Mouse (Mus musculus): ENCODE measurements around the gene Ift81. TPM values are rescaled to one million over a fixed set of nuclear protein-coding genes. Genes with fewer than 3 reads are reported as not detected.
"Not testable (repeated sequence)": the region's sequence is repeated elsewhere in the genome, so short reads cannot be mapped to it uniquely, and the experiment has no call there.

The Ift81 gene
- polyA plus RNA-seq, 1 experiment: 3.4 TPM

DNA sequence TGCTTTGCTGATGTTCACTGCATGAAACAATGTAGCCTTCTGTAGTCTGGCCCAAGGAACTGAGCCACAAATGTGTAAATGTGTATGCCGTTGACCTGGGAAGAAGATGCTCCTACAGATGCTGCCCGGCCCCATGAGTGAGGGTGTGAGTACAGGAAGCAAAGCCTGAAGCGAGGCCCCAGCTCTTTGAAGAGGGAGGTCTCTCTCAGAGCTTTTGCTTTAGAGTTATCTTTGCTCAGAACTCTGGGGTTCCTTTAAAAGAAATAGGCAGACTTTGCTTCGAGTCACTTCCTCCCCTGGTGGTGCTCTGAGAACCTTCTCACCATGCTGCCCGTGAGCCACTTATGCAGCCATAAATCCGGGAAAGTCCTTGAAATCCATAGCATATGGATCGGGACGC, 35.8 kb upstream of the Ift81 start:
- no peak overlapping the region for H3K4me3 ChIP-seq (ENCODE audit: insufficient read depth, low read depth, low read length)
- no peaks in the 10 kb centered on the region for H3K36me3 ChIP-seq (ENCODE audit: control insufficient read depth, insufficient read depth, low read length)
- TF ChIP-seq CTCF (conservative IDR thresholded peaks at IDR 0.05; ENCODE audit: insufficient read depth, insufficient read length, low read depth, low read length): no peak
- no peak for TF ChIP-seq POLR2A (IDR thresholded peaks at IDR 0.05; ENCODE audit: low read depth, low read length)
- H3K27me3 ChIP-seq (replicated peaks; ENCODE audit: control insufficient read depth, insufficient read depth, low read length): no peaks in the 10 kb centered on the region
- no peak for DNase-seq
- 88% methylated on average over 8 of the region's 8 CpGs for WGBS
- no peaks in the 10 kb centered on the region for H3K4me1 ChIP-seq (ENCODE audit: control insufficient read depth, insufficient read depth, low read length)
- no peak overlapping the region for H3K27ac ChIP-seq (ENCODE audit: insufficient read depth, low read depth, low read length)

DNA sequence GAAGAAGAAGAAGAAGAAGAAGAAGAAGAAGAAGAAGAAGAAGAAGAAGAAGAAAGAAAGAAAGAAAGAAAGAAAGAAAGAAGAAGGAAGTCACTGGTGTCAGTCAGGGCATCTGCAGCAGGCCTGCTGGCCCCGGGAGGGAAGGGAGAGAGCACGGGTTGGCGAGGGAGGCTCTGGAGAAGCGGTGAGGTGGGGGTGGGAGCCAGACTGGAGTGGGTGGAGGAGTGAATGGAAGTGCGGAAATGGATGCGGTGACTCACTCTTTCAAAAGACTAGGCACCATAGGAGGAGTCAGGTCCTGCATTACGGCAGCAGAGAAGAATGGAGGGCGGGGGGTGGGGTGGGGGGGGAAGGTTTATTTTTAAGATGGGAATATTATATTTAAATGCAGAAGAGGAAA, 34.9 kb upstream of the Ift81 start:
- H3K36me3 ChIP-seq (ENCODE audit: control insufficient read depth, insufficient read depth, low read length): no peaks in the 10 kb centered on the region
- DNase-seq: no peak
- no peak overlapping the region for H3K27ac ChIP-seq (ENCODE audit: insufficient read depth, low read depth, low read length)
- H3K4me1 ChIP-seq (ENCODE audit: control insufficient read depth, insufficient read depth, low read length): no peaks in the 10 kb centered on the region
- TF ChIP-seq POLR2A (IDR thresholded peaks at IDR 0.05; ENCODE audit: low read depth, low read length) (no peak), CTCF (conservative IDR thresholded peaks at IDR 0.05; ENCODE audit: insufficient read depth, insufficient read length, low read depth, low read length) (no peak)
- no peaks in the 10 kb centered on the region for H3K27me3 ChIP-seq (replicated peaks; ENCODE audit: control insufficient read depth, insufficient read depth, low read length)
- 75% methylated on average over 8 of the region's 8 CpGs for WGBS
- no peak overlapping the region for H3K4me3 ChIP-seq (ENCODE audit: insufficient read depth, low read depth, low read length)

DNA sequence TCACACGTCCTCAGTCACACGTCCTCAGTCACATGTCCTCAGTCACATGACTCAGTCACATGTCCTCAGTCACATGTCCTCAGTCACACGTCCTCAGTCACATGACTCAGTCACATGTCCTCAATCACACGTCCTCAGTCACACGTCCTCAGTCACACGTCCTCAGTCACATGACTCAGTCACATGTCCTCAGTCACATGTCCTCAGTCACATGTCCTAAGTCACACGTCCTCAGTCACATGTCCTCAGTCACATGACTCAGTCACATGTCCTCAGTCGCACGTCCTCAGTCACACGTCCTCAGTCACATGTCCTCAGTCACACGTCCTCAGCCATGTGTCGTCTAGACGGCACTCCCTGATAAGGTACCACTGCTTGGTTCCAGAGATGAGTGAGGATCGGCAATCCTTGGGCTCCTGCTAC, 33.6 kb upstream of the Ift81 start:
- H3K4me1 ChIP-seq (ENCODE audit: control insufficient read depth, insufficient read depth, low read length); H3K4me3 ChIP-seq (ENCODE audit: insufficient read depth, low read depth, low read length); DNase-seq; H3K27ac ChIP-seq (ENCODE audit: insufficient read depth, low read depth, low read length); H3K27me3 ChIP-seq (replicated peaks; ENCODE audit: control insufficient read depth, insufficient read depth, low read length); H3K36me3 ChIP-seq (ENCODE audit: control insufficient read depth, insufficient read depth, low read length): not testable (repeated sequence)
- 96% methylated on average over 14 of the region's 14 CpGs for WGBS

DNA sequence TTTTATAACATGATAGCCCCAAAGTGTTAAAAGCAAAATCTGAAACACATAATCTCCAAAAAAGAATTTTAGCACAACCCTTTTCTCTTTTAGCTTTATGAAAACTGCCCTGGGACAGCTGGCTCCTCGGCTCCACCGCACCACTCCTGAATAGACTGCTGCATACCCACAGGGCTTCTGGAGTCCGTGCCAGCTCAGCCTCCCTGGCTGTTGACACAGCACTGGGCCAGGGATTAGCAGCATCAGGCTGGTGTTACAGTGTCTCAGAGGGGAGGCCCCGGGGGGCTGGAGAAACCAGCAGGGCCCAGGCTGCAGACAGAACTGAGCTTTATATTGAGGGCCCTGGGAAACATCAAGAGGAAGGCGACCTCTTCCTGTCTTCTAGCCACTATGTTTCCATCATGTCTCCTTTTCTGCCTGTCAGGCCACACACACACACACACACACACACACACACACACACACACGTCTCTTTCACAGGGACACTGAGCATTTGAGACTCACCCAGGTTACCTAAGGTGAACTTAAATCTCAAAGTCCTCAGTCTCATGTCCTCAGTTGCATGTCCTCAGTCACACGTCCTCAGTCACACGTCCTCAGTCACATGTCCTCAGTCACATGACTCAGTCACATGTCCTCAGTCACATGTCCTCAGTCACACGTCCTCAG, 33.1 kb upstream of the Ift81 start:
- H3K27ac ChIP-seq (ENCODE audit: insufficient read depth, low read depth, low read length): no peak overlapping the region
- H3K27me3 ChIP-seq (replicated peaks; ENCODE audit: control insufficient read depth, insufficient read depth, low read length): no peaks in the 10 kb centered on the region
- no peak for TF ChIP-seq POLR2A (IDR thresholded peaks at IDR 0.05; ENCODE audit: low read depth, low read length)
- TF ChIP-seq CTCF (conservative IDR thresholded peaks at IDR 0.05; ENCODE audit: insufficient read depth, insufficient read length, low read depth, low read length): no peak
- WGBS: 77% methylated on average over 9 of the region's 9 CpGs
- no peaks in the 10 kb centered on the region for H3K36me3 ChIP-seq (ENCODE audit: control insufficient read depth, insufficient read depth, low read length)
- DNase-seq: no peak
- H3K4me3 ChIP-seq (ENCODE audit: insufficient read depth, low read depth, low read length): no peak overlapping the region
- H3K4me1 ChIP-seq (ENCODE audit: control insufficient read depth, insufficient read depth, low read length): no peaks in the 10 kb centered on the region

DNA sequence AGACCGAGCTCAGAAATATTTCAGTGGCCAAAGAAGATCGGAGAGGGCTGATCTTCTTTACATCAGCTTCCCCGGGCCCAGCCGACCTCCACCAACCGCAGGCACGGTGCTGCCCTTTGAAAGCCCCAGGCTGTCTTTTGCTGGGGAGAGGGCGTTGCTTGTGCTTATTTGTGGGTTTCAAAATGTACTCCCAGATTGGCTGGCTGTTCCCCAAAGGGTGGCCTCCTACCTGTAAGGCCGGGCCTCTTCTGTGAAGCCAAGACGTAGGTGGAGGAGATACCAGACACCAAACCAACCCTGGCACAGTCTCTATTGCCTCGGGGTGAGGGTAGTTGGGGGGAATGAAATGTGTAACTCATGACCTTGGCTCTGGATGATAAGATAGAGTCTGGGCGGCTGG, 31.7 kb upstream of the Ift81 start:
- H3K36me3 ChIP-seq (ENCODE audit: control insufficient read depth, insufficient read depth, low read length): no peaks in the 10 kb centered on the region
- 91% methylated on average over 11 of the region's 11 CpGs for whole genome bisulfite sequencing
- H3K4me3 ChIP-seq (ENCODE audit: insufficient read depth, low read depth, low read length): no peak overlapping the region
- TF ChIP-seq POLR2A (IDR thresholded peaks at IDR 0.05; ENCODE audit: low read depth, low read length) (no peak), CTCF (conservative IDR thresholded peaks at IDR 0.05; ENCODE audit: insufficient read depth, insufficient read length, low read depth, low read length) (no peak)
- no peak for DNase-seq
- H3K27me3 ChIP-seq (replicated peaks; ENCODE audit: control insufficient read depth, insufficient read depth, low read length): no peaks in the 10 kb centered on the region
- no peak overlapping the region for H3K27ac ChIP-seq (ENCODE audit: insufficient read depth, low read depth, low read length)
- H3K4me1 ChIP-seq (ENCODE audit: control insufficient read depth, insufficient read depth, low read length): no peaks in the 10 kb centered on the region

DNA sequence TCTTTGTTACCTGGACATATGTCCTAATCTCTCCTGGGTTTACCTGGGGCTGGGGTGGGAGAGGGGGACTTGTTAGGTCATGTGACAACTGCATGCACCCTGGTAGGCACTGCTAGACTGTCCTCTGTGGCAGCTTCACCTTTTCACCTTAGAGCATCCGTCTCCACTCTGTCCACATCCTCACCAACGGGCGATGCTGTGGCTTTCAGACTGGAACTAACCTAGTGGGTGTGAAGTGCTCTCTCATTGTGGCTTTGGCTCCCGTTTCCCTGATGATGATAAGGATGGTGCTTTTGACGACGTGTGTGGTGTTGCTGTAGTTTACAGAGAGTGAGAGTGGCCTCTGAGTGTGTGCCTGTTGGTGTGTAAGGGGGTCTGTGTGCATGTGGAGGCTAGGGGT, 31.0 kb upstream of the Ift81 start:
- H3K27me3 ChIP-seq (replicated peaks; ENCODE audit: control insufficient read depth, insufficient read depth, low read length): no peaks in the 10 kb centered on the region
- H3K4me3 ChIP-seq (ENCODE audit: insufficient read depth, low read depth, low read length): no peak overlapping the region
- H3K27ac ChIP-seq (ENCODE audit: insufficient read depth, low read depth, low read length): no peak overlapping the region
- TF ChIP-seq POLR2A (IDR thresholded peaks at IDR 0.05; ENCODE audit: low read depth, low read length): no peak
- TF ChIP-seq CTCF (conservative IDR thresholded peaks at IDR 0.05; ENCODE audit: insufficient read depth, insufficient read length, low read depth, low read length): no peak
- 72% methylated on average over 6 of the region's 6 CpGs for WGBS
- no peaks in the 10 kb centered on the region for H3K4me1 ChIP-seq (ENCODE audit: control insufficient read depth, insufficient read depth, low read length)
- no peak for DNase-seq
- no peaks in the 10 kb centered on the region for H3K36me3 ChIP-seq (ENCODE audit: control insufficient read depth, insufficient read depth, low read length)

DNA sequence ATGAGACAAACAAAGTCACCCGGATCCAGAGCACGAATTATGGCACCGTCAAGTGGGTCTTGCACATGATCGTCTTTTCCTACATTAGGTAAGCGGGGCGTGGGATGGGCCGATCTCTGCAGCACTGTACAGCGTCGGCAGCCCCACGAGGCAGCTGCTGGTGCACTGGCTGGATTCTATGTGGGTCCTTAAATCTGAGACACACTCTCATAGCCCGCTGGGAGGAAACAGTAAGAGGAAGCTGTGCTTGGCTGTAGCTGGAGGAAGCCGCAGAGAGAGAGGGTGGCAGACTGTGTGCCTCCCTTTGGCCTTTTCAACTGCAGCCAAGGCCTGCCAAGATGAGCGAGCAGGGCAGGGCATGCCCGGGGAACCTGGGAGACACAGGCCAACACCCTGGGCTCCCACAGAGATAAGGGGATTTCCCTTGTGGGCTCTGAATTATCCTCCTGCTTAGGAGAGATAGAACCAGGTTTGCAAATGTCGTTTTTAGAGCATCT, 29.8 kb upstream of the Ift81 start:
- Histone ChIP-seq H3K4me3 (ENCODE audit: insufficient read depth, low read depth, low read length) (peak overlapping the region; percentile 35), H3K4me1 (ENCODE audit: control insufficient read depth, insufficient read depth, low read length) (no peaks in the 10 kb centered on the region), H3K27me3 (replicated peaks; ENCODE audit: control insufficient read depth, insufficient read depth, low read length) (no peaks in the 10 kb centered on the region), H3K27ac (ENCODE audit: insufficient read depth, low read depth, low read length) (peak overlapping the region; percentile 2; the same call in 1 of the 2 replicates), H3K36me3 (ENCODE audit: control insufficient read depth, insufficient read depth, low read length) (no peaks in the 10 kb centered on the region)
- DNase-seq: peak; percentile 38
- TF ChIP-seq POLR2A (IDR thresholded peaks at IDR 0.05; ENCODE audit: low read depth, low read length) (no peak), CTCF (conservative IDR thresholded peaks at IDR 0.05; ENCODE audit: insufficient read depth, insufficient read length, low read depth, low read length) (no peak)
- 46% methylated on average over 15 of the region's 15 CpGs for WGBS

Data from kidney, adult 2 months (tissue).